Mouse (Mus musculus) embryonic facial prominence, embryonic 13.5 days (tissue): ENCODE results near the gene Mipol1. TPM values are rescaled to one million over a fixed set of nuclear protein-coding genes. Genes with fewer than 3 reads are reported as not detected.
A peak's percentile ranks its signal among the peaks of the same experiment; 100 is the strongest.
"Not testable (repeated sequence)": the region's sequence is repeated elsewhere in the genome, so short reads cannot be mapped to it uniquely, and the experiment has no call there.

ENCODE experiments used
- ATAC-seq: fragments of 200-750 bp; cut with Nextera tagmentation; 2 replicates; pipeline ENCODE4 v1.8.0; 2017; ENCODE audit warnings: low read depth; ENCODE audit not compliant: insufficient number of reproducible peaks, insufficient read depth, low FRiP score, low TSS enrichment
- H3K27ac ChIP-seq: fragments of 300-500 bp; sonication (generic); 2 replicates; pipeline ENCODE4 v1.5.1; 2015; ENCODE audit warnings: moderate library complexity, mild to moderate bottlenecking, inconsistent platforms
- H3K27me3 ChIP-seq: fragments of 300-500 bp; sonication (generic); 2 replicates; pipeline ENCODE4 v1.6.1; 2015; ENCODE audit warnings: mild to moderate bottlenecking, inconsistent platforms
- H3K36me3 ChIP-seq: fragments of 300-500 bp; sonication (generic); 2 replicates; pipeline ENCODE4 v1.6.1; 2015; ENCODE audit warnings: mild to moderate bottlenecking, inconsistent platforms
- H3K4me1 ChIP-seq: fragments of 300-500 bp; sonication (generic); 2 replicates; pipeline ENCODE4 v1.6.1; 2015; ENCODE audit warnings: inconsistent platforms
- H3K4me2 ChIP-seq: fragments of 300-500 bp; sonication (generic); 2 replicates; pipeline ENCODE4 v1.6.1; 2015; ENCODE audit warnings: moderate library complexity, mild to moderate bottlenecking, inconsistent platforms
- H3K4me3 ChIP-seq: fragments of 300-500 bp; sonication (generic); 2 replicates; pipeline ENCODE4 v1.5.1; 2015; ENCODE audit warnings: mild to moderate bottlenecking, inconsistent platforms
- H3K9ac ChIP-seq: fragments of 300-500 bp; sonication (generic); 2 replicates; pipeline ENCODE4 v1.6.1; 2015; ENCODE audit warnings: mild to moderate bottlenecking, inconsistent platforms
- H3K9me3 ChIP-seq: fragments of 300-500 bp; sonication (generic); 2 replicates; pipeline ENCODE4 v1.6.1; 2016; ENCODE audit warnings: inconsistent platforms
- WGBS: fragments of 180-500 bp; shearing (Covaris S2); methylation state at CpG from one replicate; pipeline ENCODE4 v1.1.7; 2015; ENCODE audit warnings: mixed read lengths; 5-methylcytosine and 5-hydroxymethylcytosine counted together
- polyA plus RNA-seq: library from polyadenylated mRNA; unstranded; fragments of >200 nt; fragmentation: Nextera tagmentation; extraction: Ambion mirVana; gene quantifications from 2 replicates; pipeline ENCODE4 v1.2.1, GENCODE M21; 2015

Mipol1 gene
- polyA plus RNA-seq, 1 experiment from 2014 or later, result 9.1 TPM

GRCm38 (mm10) chr12:57201901-57202300 lies 28.3 kb upstream of the Mipol1 start:
- ATAC-seq, result no peak
- Histone ChIP-seq H3K9ac (no peak overlapping the region), H3K4me2 (no peak overlapping the region), H3K27ac (no peak overlapping the region), H3K36me3 (no peaks in the 10 kb centered on the region), H3K4me3 (no peak overlapping the region), H3K9me3 (no peaks in the 10 kb centered on the region), H3K27me3 (peaks cover 17% of the 10 kb centered on the region), H3K4me1 (no peaks in the 10 kb centered on the region)
- WGBS, result 93% methylated on average over 3 of the region's 3 CpGs

- no peaks in the 10 kb centered on the region for H3K27me3 ChIP-seq
- no peak overlapping the region for H3K9ac ChIP-seq
- no peak overlapping the region for H3K4me3 ChIP-seq
- no peaks in the 10 kb centered on the region for H3K9me3 ChIP-seq
- WGBS, result 78% methylated on average over 4 of the region's 4 CpGs
- no peaks in the 10 kb centered on the region for H3K4me1 ChIP-seq
- H3K27ac ChIP-seq, result no peak overlapping the region
- no peak overlapping the region for H3K4me2 ChIP-seq
- no peak for ATAC-seq
- H3K36me3 ChIP-seq, result no peaks in the 10 kb centered on the region
These were observed 25.9 kb upstream of the Mipol1 start for GRCm38 (mm10) chr12:57204276-57204851.

- peak overlapping the region; percentile 74 for H3K9ac ChIP-seq
- no peak overlapping the region for H3K27ac ChIP-seq
- peak overlapping the region; percentile 83 for H3K4me2 ChIP-seq
- H3K27me3 ChIP-seq, result no peaks in the 10 kb centered on the region
- no peaks in the 10 kb centered on the region; the same call in 1 of the 2 replicates for H3K4me1 ChIP-seq
- 9% methylated on average over 30 of the region's 30 CpGs for whole genome bisulfite sequencing
- no peaks in the 10 kb centered on the region for H3K36me3 ChIP-seq
- ATAC-seq, result peak; percentile 69; the same call in 1 of the 2 replicates
- H3K4me3 ChIP-seq, result peak overlapping the region; percentile 53
- H3K9me3 ChIP-seq, result no peaks in the 10 kb centered on the region
These were observed 18.6 kb upstream of the Mipol1 start for GRCm38 (mm10) chr12:57211353-57212311.

GRCm38 (mm10) chr12:57212463-57212862 lies 17.8 kb upstream of the Mipol1 start:
- not testable (repeated sequence) for H3K4me1 ChIP-seq, H3K9ac ChIP-seq, H3K4me2 ChIP-seq, H3K27me3 ChIP-seq, H3K9me3 ChIP-seq, H3K27ac ChIP-seq, ATAC-seq, H3K4me3 ChIP-seq, H3K36me3 ChIP-seq
- 81% methylated on average over 5 of the region's 5 CpGs for WGBS

GRCm38 (mm10) chr12:57226411-57226810 lies 3.8 kb upstream of the Mipol1 start:
- Histone ChIP-seq H3K36me3 (no peaks in the 10 kb centered on the region), H3K4me1 (peaks cover 5% of the 10 kb centered on the region), H3K27me3 (no peaks in the 10 kb centered on the region), H3K4me3 (no peak overlapping the region), H3K9me3 (no peaks in the 10 kb centered on the region), H3K4me2 (no peak overlapping the region), H3K9ac (no peak overlapping the region), H3K27ac (no peak overlapping the region)
- WGBS, result 85% methylated on average over 9 of the region's 9 CpGs
- no peak for ATAC-seq

GRCm38 (mm10) chr12:57227776-57228175 lies 2.5 kb upstream of the Mipol1 start:
- Histone ChIP-seq H3K9me3 (no peaks in the 10 kb centered on the region), H3K9ac (no peak overlapping the region), H3K4me1 (peaks cover 7% of the 10 kb centered on the region), H3K27ac (no peak overlapping the region), H3K4me3 (no peak overlapping the region), H3K4me2 (no peak overlapping the region), H3K27me3 (no peaks in the 10 kb centered on the region), H3K36me3 (no peaks in the 10 kb centered on the region)
- 70% methylated on average over 3 of the region's 8 CpGs for WGBS
- no peak for ATAC-seq

- no peaks in the 10 kb centered on the region for H3K27me3 ChIP-seq
- no peak for ATAC-seq
- H3K9me3 ChIP-seq, result no peaks in the 10 kb centered on the region
- H3K4me2 ChIP-seq, result peak overlapping the region; percentile 63
- H3K9ac ChIP-seq, result peak overlapping the region; percentile 93
- H3K4me3 ChIP-seq, result peak overlapping the region; percentile 79
- peaks cover 7% of the 10 kb centered on the region for H3K4me1 ChIP-seq
- WGBS, result 29% methylated on average over 4 of the region's 4 CpGs
- peaks cover 3% of the 10 kb centered on the region; the same call in 1 of the 2 replicates for H3K36me3 ChIP-seq
- peak overlapping the region; percentile 93; the same call in 1 of the 2 replicates for H3K27ac ChIP-seq
These were observed 524 bp upstream of the Mipol1 start for GRCm38 (mm10) chr12:57229703-57230102.

- 71% methylated on average over 14 of the region's 14 CpGs for WGBS
These were observed 1.1 kb downstream of the Mipol1 start for GRCm38 (mm10) chr12:57231085-57231875.

GRCm38 (mm10) chr12:57233386-57233785 lies 3.2 kb downstream of the Mipol1 start:
- Histone ChIP-seq H3K36me3 (peaks cover 9% of the 10 kb centered on the region), H3K4me3 (no peak overlapping the region), H3K27me3 (no peaks in the 10 kb centered on the region), H3K4me2 (no peak overlapping the region), H3K9ac (no peak overlapping the region), H3K27ac (no peak overlapping the region), H3K9me3 (no peaks in the 10 kb centered on the region), H3K4me1 (peaks cover 7% of the 10 kb centered on the region)
- WGBS, result 89% methylated on average over 5 of the region's 5 CpGs
- ATAC-seq, result no peak

More at GRCm38 (mm10) chr12:57231085-57231875, 1.1 kb downstream of the Mipol1 start:
- H3K9ac ChIP-seq, result peak overlapping the region; percentile 93
- H3K4me2 ChIP-seq, result peak overlapping the region; percentile 63
- peak overlapping the region; percentile 79 for H3K4me3 ChIP-seq
- H3K4me1 ChIP-seq, result peaks cover 7% of the 10 kb centered on the region
- ATAC-seq, result no peak
- H3K27ac ChIP-seq, result peak overlapping the region; percentile 93; the same call in 1 of the 2 replicates
- no peaks in the 10 kb centered on the region for H3K27me3 ChIP-seq
- H3K9me3 ChIP-seq, result no peaks in the 10 kb centered on the region
- peaks cover 5% of the 10 kb centered on the region; the same call in 1 of the 2 replicates for H3K36me3 ChIP-seq

GRCm38 (mm10) chr12:57243671-57244495 lies 13.7 kb downstream of the Mipol1 start:
- Histone ChIP-seq H3K27me3 (no peaks in the 10 kb centered on the region), H3K4me3 (no peak overlapping the region), H3K9ac (no peak overlapping the region), H3K27ac (no peak overlapping the region), H3K9me3 (no peaks in the 10 kb centered on the region), H3K4me1 (no peaks in the 10 kb centered on the region), H3K36me3 (peaks cover 41% of the 10 kb centered on the region), H3K4me2 (no peak overlapping the region)
- no peak for ATAC-seq
- 90% methylated on average over 5 of the region's 5 CpGs for WGBS
